In the genomic region with DNA sequence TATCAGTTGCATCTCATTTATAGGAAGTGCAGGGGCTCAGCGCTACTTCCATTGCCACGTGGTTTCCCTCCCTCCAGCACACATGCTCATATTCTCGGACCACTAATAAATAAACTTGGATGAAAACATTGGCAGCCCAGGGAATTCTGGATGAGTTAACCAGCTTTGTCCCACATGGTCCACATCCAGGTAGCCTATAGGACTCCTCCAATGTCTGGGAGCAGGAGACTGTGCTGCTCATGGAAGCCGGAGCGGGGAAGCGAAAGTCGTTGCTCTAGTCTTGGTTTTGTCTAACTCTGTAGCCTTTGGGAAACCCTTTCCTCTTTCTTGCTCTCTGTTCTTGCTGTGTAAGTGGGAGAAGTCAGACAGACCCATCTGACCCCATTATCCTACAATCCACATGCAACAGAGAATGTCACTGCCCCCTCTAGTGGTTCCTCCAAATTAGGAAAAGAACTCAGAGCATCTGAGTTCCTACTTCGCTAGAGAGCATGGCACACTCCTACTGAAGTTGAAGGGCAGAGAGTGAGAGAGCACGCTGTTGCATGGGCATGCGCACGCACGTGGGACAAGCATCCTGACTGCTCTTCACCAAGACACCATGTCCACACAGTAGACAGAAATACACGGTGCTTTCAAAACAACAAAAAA, we compare ENCODE assay signal across 9 mouse cellular contexts. TPM values are rescaled to one million over a fixed set of nuclear protein-coding genes. Genes with fewer than 3 reads are reported as not detected.
DNase-seq lines count a peak whose midpoint lies in the region; ATAC-seq lines count a peak whose summit lies in the region.
"Had no signal": no experiment of that assay in that cellular context is flagged by ENCODE, and none has a peak within 500 bp of the region (broad histone marks: within the 10 kb centered on the region; RNA-seq: fewer than 3 reads in every experiment).

No protein-coding gene starts in this region.

- H3K27ac ChIP-seq in kidney, embryonic 16.5 days (ENCODE audit: low read length), result no peak overlapping the region
- H3K27ac ChIP-seq: embryonic facial prominence, embryonic 15.5 days; limb, embryonic 13.5 days had no signal

- no peaks in the 10 kb centered on the region for H3K9me3 ChIP-seq in kidney, embryonic 16.5 days (ENCODE audit: low read length)
- H3K9me3 ChIP-seq: embryonic facial prominence, embryonic 15.5 days; limb, embryonic 13.5 days had no signal

- H3K27me3 ChIP-seq in kidney, embryonic 16.5 days (ENCODE audit: insufficient read depth, low read length), result no peaks in the 10 kb centered on the region
- H3K27me3 ChIP-seq: embryonic facial prominence, embryonic 15.5 days; limb, embryonic 13.5 days had no signal

- H3K9ac ChIP-seq in kidney, embryonic 16.5 days (replicated peaks; ENCODE audit: low read length), result no peak overlapping the region
- H3K9ac ChIP-seq: embryonic facial prominence, embryonic 15.5 days; limb, embryonic 13.5 days had no signal

- ATAC-seq in kidney, embryonic 16.5 days (ENCODE audit: low FRiP score, low TSS enrichment), result peak; percentile 71; the same call in 1 of the 2 replicates
- no peak for ATAC-seq in erythroid progenitor cell, adult 5-6 weeks (replicated peaks; ENCODE audit: low FRiP score, poor library complexity, severe bottlenecking)

- intact Hi-C loops in left cerebral cortex, postnatal 14 days (cut with DNase I), result loop anchor here (5.0 kb wide), 1 partner anchor 190 kb away; a partner anchor contains a TSS

- no peaks in the 10 kb centered on the region for H3K4me1 ChIP-seq in kidney, embryonic 16.5 days (ENCODE audit: insufficient read depth, low read length)
- H3K4me1 ChIP-seq: limb, embryonic 13.5 days had no signal

- no peak overlapping the region for H3K4me2 ChIP-seq in kidney, embryonic 16.5 days (replicated peaks; ENCODE audit: low read depth, low read length)
- H3K4me2 ChIP-seq: embryonic facial prominence, embryonic 15.5 days; limb, embryonic 13.5 days had no signal

- no peak for DNase-seq in kidney, adult 18-20 months
- DNase-seq in NIH3T3 (ENCODE audit: low read depth), result peak; percentile 63
- DNase-seq in embryo, embryonic 11.5 days (ENCODE audit: low read depth, low spot score), result peak; percentile 46
- peak; percentile 65 to 67 for DNase-seq in left cerebral cortex, postnatal 14 days (ENCODE audit: low spot score in 2 of 2)
- DNase-seq in retina, postnatal 7 days (ENCODE audit: low read depth, low spot score), result peak; percentile 40

- 64% methylated on average over 13 of the region's 13 CpGs for WGBS in kidney, embryonic 16.5 days

- no peaks in the 10 kb centered on the region for H3K36me3 ChIP-seq in kidney, embryonic 16.5 days (ENCODE audit: insufficient read depth, low read length)
- H3K36me3 ChIP-seq: embryonic facial prominence, embryonic 15.5 days; limb, embryonic 13.5 days had no signal

- no peak overlapping the region for H3K4me3 ChIP-seq in kidney, embryonic 16.5 days (ENCODE audit: low read length)
- H3K4me3 ChIP-seq: embryonic facial prominence, embryonic 15.5 days; limb, embryonic 13.5 days had no signal

RNA-seq across cellular contexts. Expression of a gene that starts 16.7 kb away (rescaled TPM):
- polyA plus RNA-seq in kidney, embryonic 16.5 days (2015; fragmentation: Nextera tagmentation; extraction: Ambion mirVana), result 23.1 and 23.8 TPM in 2 replicates
- 10 to 100 TPM; 65.2 to 71.2 TPM for total RNA-seq in left cerebral cortex, postnatal 14 days (2021)
- 7.9 and 15.5 TPM in 2 replicates for total RNA-seq in erythroid progenitor cell, adult 5-6 weeks (2015; ENCODE audit: low replicate concordance)
- 11.8 and 15.1 TPM in 2 replicates for total RNA-seq in erythroid progenitor cell, adult 5-6 weeks (2017; ENCODE audit: low replicate concordance)

Comparison
In these comparisons a context has a peak if more than half of its experiments do, and no peak if none do; other contexts are left out.
1. RNA of a gene that starts 16.7 kb away (total RNA-seq): 65.2 to 71.2 TPM in left cerebral cortex, postnatal 14 days; 7.9 to 15.5 TPM in erythroid progenitor cell, adult 5-6 weeks; every median in the first group is over 4 times any median in the second.